Mouse (Mus musculus) intestine, embryonic 15.5 days (tissue): ENCODE measurements at regions not wholly inside any gene's neighbourhood (a gene's known extent, or its start where the extent isn't known, plus 50 kb on each side); places are given as distances from the start of the nearest gene placed in this dataset.

Experiments used
- ATAC-seq: fragments of 200-750 bp; cut with Nextera tagmentation; 2 replicates; pipeline ENCODE4 v1.8.0; 2017; ENCODE audit warnings: moderate TSS enrichment, moderate library complexity
- H3K27ac ChIP-seq: fragments of 300-500 bp; sonication (generic); 2 replicates; pipeline ENCODE4 v1.5.1; 2015; ENCODE audit warnings: mild to moderate bottlenecking, inconsistent platforms
- H3K27me3 ChIP-seq: fragments of 300-500 bp; sonication (generic); replicated peaks from 2 replicates; pipeline ENCODE4 v1.6.1; 2015; ENCODE audit warnings: inconsistent platforms
- H3K36me3 ChIP-seq: fragments of 300-500 bp; sonication (generic); 2 replicates; pipeline ENCODE4 v1.6.1; 2015; ENCODE audit warnings: inconsistent platforms
- H3K4me1 ChIP-seq: fragments of 300-500 bp; sonication (generic); replicated peaks from 2 replicates; pipeline ENCODE4 v1.6.1; 2015; ENCODE audit warnings: inconsistent platforms
- H3K4me2 ChIP-seq: fragments of 300-500 bp; sonication (generic); replicated peaks from 2 replicates; pipeline ENCODE4 v1.6.1; 2015; ENCODE audit warnings: mild to moderate bottlenecking, inconsistent platforms
- H3K4me3 ChIP-seq: fragments of 300-500 bp; sonication (generic); replicated peaks from 2 replicates; pipeline ENCODE4 v1.5.1; 2015; ENCODE audit warnings: inconsistent platforms
- H3K9ac ChIP-seq: fragments of 300-500 bp; sonication (generic); 2 replicates; pipeline ENCODE4 v1.6.1; 2015; ENCODE audit warnings: inconsistent platforms
- H3K9me3 ChIP-seq: fragments of 300-500 bp; sonication (generic); 2 replicates; pipeline ENCODE4 v1.6.1; 2016; ENCODE audit warnings: inconsistent platforms
- WGBS: fragments of 180-500 bp; shearing (Covaris S2); methylation state at CpG from one replicate; pipeline ENCODE4 v1.1.7; 2015; 5-methylcytosine and 5-hydroxymethylcytosine counted together

DNA sequence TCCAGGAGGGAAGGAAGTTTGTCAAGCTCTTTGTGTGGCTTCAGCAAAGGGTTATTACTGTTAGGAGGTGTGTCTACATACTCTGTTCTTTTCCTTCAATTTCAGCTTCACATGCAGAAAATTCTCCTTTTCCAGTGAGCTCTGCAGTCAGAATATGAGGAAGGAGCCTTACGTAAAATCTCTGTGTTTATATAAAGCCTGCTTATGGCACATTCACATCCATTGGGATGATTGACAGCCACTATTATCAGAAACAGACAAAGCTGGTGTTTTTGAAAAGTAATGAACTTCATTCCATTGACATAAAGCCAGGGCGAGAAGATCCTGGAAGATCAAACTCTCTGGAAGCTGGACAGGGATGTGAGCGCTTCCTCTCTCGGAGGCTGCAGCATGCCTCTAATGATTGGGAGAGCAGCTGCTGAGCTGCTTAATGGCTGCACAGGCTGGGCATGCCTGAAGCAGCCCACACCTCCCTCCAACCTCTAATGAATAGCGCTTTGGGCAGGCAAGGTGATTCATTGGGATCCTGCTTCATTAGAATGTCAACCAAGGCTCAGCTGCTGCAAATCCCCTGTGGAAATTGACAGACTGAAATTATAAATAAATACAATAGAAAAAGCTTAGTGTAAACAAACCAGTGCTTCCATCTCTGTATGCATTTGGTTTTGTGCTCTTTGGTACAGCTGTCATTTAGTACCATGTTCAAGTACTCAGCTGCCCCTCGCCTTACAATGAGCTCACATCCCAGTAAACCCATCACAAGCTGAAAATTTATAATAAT, 456.9 kb downstream of the Tm4sf1 start:
- Histone ChIP-seq H3K27ac (no peak overlapping the region), H3K9ac (no peak overlapping the region), H3K9me3 (no peaks in the 10 kb centered on the region), H3K36me3 (no peaks in the 10 kb centered on the region), H3K4me3 (no peak overlapping the region), H3K27me3 (no peaks in the 10 kb centered on the region), H3K4me1 (no peaks in the 10 kb centered on the region), H3K4me2 (no peak overlapping the region)
- 55% methylated on average over 6 of the region's 6 CpGs for WGBS
- ATAC-seq, result no peak

GRCm38 (mm10) chr3:56837176-56837575, 464.6 kb downstream of the Tm4sf1 start:
- 83% methylated on average over 3 of the region's 3 CpGs for WGBS
- no peaks in the 10 kb centered on the region for H3K36me3 ChIP-seq
- no peaks in the 10 kb centered on the region for H3K4me1 ChIP-seq
- no peaks in the 10 kb centered on the region for H3K9me3 ChIP-seq
- H3K27me3 ChIP-seq, result no peaks in the 10 kb centered on the region
- no peak for ATAC-seq
- H3K4me3 ChIP-seq, result no peak overlapping the region
- no peak overlapping the region for H3K4me2 ChIP-seq
- no peak overlapping the region for H3K9ac ChIP-seq
- H3K27ac ChIP-seq, result no peak overlapping the region

GRCm38 (mm10) chr3:56830315-56831097, 471.3 kb downstream of the Tm4sf1 start:
- Histone ChIP-seq H3K9ac (no peak overlapping the region), H3K4me3 (no peak overlapping the region), H3K9me3 (no peaks in the 10 kb centered on the region), H3K4me2 (no peak overlapping the region), H3K27me3 (no peaks in the 10 kb centered on the region), H3K27ac (no peak overlapping the region), H3K36me3 (no peaks in the 10 kb centered on the region), H3K4me1 (no peaks in the 10 kb centered on the region)
- WGBS, result 67% methylated on average over 4 of the region's 4 CpGs
- ATAC-seq, result no peak

GRCm38 (mm10) chr3:56824157-56824556, 477.6 kb downstream of the Tm4sf1 start:
- no peak for ATAC-seq
- no peak overlapping the region for H3K4me3 ChIP-seq
- H3K27me3 ChIP-seq, result no peaks in the 10 kb centered on the region
- H3K9me3 ChIP-seq, result no peaks in the 10 kb centered on the region
- H3K4me1 ChIP-seq, result no peaks in the 10 kb centered on the region
- WGBS, result 87% methylated on average over 4 of the region's 4 CpGs
- H3K36me3 ChIP-seq, result no peaks in the 10 kb centered on the region
- H3K9ac ChIP-seq, result no peak overlapping the region
- no peak overlapping the region for H3K27ac ChIP-seq
- no peak overlapping the region for H3K4me2 ChIP-seq

DNA sequence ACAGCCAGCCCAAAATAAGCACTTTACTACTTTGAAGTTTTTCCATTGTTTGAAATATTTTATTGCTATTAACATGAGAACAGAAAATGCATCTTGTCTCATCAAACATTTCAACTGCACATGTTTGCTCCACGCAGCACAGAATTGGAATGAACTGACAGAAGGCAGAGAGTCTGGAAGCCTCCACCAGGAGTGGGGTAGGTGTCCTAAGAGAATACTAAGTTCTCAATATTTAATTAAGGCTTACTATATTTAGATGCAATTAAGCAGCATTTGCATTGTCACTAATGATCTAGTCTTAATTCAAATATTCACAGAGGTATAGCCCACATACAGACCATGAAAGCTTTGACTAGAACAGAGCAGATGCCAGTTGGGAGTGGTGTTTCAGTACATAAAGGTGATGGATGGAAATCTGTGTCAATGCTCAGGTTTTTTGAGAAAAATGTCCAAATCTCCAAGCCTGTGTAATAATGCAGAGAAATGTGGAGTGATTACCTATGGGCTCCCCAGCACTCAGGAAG, 491.2 kb downstream of the Tm4sf1 start:
- Histone ChIP-seq H3K27me3 (no peaks in the 10 kb centered on the region), H3K27ac (no peak overlapping the region), H3K4me3 (no peak overlapping the region), H3K36me3 (no peaks in the 10 kb centered on the region), H3K4me1 (no peaks in the 10 kb centered on the region), H3K4me2 (no peak overlapping the region), H3K9me3 (no peaks in the 10 kb centered on the region), H3K9ac (no peak overlapping the region)
- WGBS, result 63% methylated on average over 1 of the region's 1 CpGs
- no peak for ATAC-seq

GRCm38 (mm10) chr3:56793054-56793453, 508.7 kb downstream of the Tm4sf1 start:
- H3K27me3 ChIP-seq, result no peaks in the 10 kb centered on the region
- no peaks in the 10 kb centered on the region for H3K36me3 ChIP-seq
- no peaks in the 10 kb centered on the region for H3K4me1 ChIP-seq
- no peak overlapping the region for H3K4me3 ChIP-seq
- no peaks in the 10 kb centered on the region for H3K9me3 ChIP-seq
- ATAC-seq, result no peak
- H3K9ac ChIP-seq, result no peak overlapping the region
- no peak overlapping the region for H3K27ac ChIP-seq
- H3K4me2 ChIP-seq, result no peak overlapping the region
- WGBS, result 67% methylated on average over 1 of the region's 1 CpGs

DNA sequence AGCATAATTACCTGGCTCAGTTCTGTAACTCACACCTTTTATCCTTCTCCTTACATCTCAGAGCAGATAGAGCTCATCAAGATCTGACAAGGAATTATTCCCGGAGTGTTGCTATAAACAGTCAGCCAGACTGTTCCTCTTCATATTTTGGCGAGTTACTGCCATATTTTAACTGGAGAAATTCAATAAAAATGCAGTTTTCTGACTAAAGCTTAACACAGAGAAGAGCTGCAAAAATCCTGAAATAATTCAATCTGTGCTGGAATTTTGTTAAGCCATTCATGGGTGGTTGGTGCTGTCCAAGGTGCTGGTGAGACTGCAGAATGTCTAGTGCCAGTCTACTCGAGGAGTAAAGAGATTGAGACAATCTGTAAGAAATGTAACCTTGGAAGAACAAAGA, 512.6 kb downstream of the Tm4sf1 start:
- no peak overlapping the region for H3K4me3 ChIP-seq
- no peak for ATAC-seq
- H3K9ac ChIP-seq, result no peak overlapping the region
- H3K27ac ChIP-seq, result no peak overlapping the region
- H3K9me3 ChIP-seq, result no peaks in the 10 kb centered on the region
- H3K36me3 ChIP-seq, result no peaks in the 10 kb centered on the region
- H3K4me2 ChIP-seq, result no peak overlapping the region
- H3K27me3 ChIP-seq, result no peaks in the 10 kb centered on the region
- H3K4me1 ChIP-seq, result no peaks in the 10 kb centered on the region
- WGBS, result 41% methylated on average over 3 of the region's 3 CpGs

DNA sequence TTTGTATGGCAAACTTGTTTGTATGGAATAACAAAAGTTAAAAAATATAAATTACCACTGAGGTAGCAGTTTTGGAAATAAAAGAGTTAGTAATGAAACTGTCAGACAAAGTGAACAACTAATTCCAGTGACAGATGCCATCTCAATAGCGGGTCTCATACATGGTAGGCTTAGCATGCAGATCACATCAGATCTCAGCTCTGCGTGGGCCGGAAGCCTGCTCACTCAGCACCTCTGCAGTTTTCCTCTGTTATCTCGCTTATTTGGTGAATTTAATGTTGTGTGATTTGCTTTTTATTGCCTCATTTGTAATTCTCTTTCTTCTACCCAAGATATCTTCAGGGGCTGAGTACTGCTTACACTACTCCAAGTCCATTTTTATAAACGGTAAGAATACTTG, 527.9 kb downstream of the Tm4sf1 start:
- Histone ChIP-seq H3K27ac (no peak overlapping the region), H3K36me3 (no peaks in the 10 kb centered on the region), H3K27me3 (no peaks in the 10 kb centered on the region), H3K9me3 (no peaks in the 10 kb centered on the region), H3K4me2 (no peak overlapping the region), H3K4me1 (no peaks in the 10 kb centered on the region), H3K4me3 (no peak overlapping the region), H3K9ac (no peak overlapping the region)
- ATAC-seq, result no peak
- whole genome bisulfite sequencing, result 88% methylated on average over 5 of the region's 5 CpGs

DNA sequence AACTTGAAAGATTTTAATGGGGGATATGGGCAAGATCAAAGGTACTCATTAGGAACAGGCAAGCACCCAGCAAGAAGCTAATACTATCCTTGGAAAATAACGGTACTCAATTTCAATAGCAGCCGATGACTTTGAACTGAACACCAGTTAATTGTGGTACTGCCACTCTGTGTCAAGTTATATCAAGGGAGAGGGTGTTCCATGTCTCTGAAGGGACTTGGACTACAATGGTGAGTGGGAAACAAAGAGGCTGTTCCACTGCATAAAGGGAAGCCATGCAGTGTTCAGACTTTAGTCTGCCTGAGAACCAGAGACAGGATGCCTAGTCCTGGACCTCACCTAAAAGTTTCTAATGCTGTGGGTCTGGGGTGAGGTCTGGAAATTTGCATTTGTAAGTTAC, 531.6 kb downstream of the Tm4sf1 start:
- no peak overlapping the region for H3K9ac ChIP-seq
- WGBS, result 95% methylated on average over 2 of the region's 2 CpGs
- no peaks in the 10 kb centered on the region for H3K36me3 ChIP-seq
- H3K4me3 ChIP-seq, result no peak overlapping the region
- H3K27me3 ChIP-seq, result no peaks in the 10 kb centered on the region
- H3K4me2 ChIP-seq, result no peak overlapping the region
- no peak overlapping the region for H3K27ac ChIP-seq
- H3K9me3 ChIP-seq, result no peaks in the 10 kb centered on the region
- no peaks in the 10 kb centered on the region for H3K4me1 ChIP-seq
- ATAC-seq, result no peak

- WGBS, result 80% methylated on average over 3 of the region's 3 CpGs
- Histone ChIP-seq H3K9ac (no peak overlapping the region), H3K27ac (no peak overlapping the region), H3K4me2 (no peak overlapping the region), H3K27me3 (no peaks in the 10 kb centered on the region), H3K9me3 (no peaks in the 10 kb centered on the region), H3K4me3 (no peak overlapping the region), H3K36me3 (no peaks in the 10 kb centered on the region), H3K4me1 (no peaks in the 10 kb centered on the region)
- no peak for ATAC-seq
Observed at GRCm38 (mm10) chr3:56767133-56767532, 534.7 kb downstream of the Tm4sf1 start.

GRCm38 (mm10) chr3:56764336-56764735, 537.5 kb downstream of the Tm4sf1 start:
- no peaks in the 10 kb centered on the region for H3K9me3 ChIP-seq
- H3K4me3 ChIP-seq, result no peak overlapping the region
- no peak overlapping the region for H3K4me2 ChIP-seq
- H3K4me1 ChIP-seq, result no peaks in the 10 kb centered on the region
- ATAC-seq, result no peak
- no peaks in the 10 kb centered on the region for H3K36me3 ChIP-seq
- H3K27me3 ChIP-seq, result no peaks in the 10 kb centered on the region
- H3K9ac ChIP-seq, result no peak overlapping the region
- WGBS, result 90% methylated on average over 3 of the region's 3 CpGs
- no peak overlapping the region for H3K27ac ChIP-seq

DNA sequence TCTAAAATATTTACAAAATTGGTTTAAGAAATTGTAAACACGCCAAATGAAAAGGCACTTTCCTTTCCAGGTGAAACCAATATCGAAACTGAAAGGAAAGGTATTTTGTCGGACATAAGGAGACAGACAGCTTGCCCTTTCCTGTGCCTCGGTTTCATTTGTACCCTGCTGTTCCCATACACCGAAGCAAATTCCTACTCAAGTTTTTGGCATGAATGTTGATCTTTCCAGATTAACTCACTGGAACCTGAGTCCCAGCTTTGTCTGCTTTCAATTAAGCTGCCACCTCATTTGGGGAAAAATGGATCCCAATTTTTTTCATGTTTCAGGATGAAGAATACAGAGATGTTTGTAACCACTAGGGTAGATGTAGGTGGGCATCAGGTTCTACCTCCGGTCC, 537.9 kb downstream of the Tm4sf1 start:
- 91% methylated on average over 6 of the region's 6 CpGs for WGBS
- ATAC-seq, result no peak
- Histone ChIP-seq H3K4me2 (no peak overlapping the region), H3K4me3 (no peak overlapping the region), H3K4me1 (no peaks in the 10 kb centered on the region), H3K36me3 (no peaks in the 10 kb centered on the region), H3K27me3 (no peaks in the 10 kb centered on the region), H3K27ac (no peak overlapping the region), H3K9ac (no peak overlapping the region), H3K9me3 (no peaks in the 10 kb centered on the region)

- H3K4me1 ChIP-seq, result no peaks in the 10 kb centered on the region
- no peaks in the 10 kb centered on the region for H3K36me3 ChIP-seq
- no peak for ATAC-seq
- H3K4me3 ChIP-seq, result no peak overlapping the region
- H3K27me3 ChIP-seq, result no peaks in the 10 kb centered on the region
- WGBS, result 12% methylated on average over 3 of the region's 3 CpGs
- H3K4me2 ChIP-seq, result no peak overlapping the region
- H3K27ac ChIP-seq, result no peak overlapping the region
- H3K9me3 ChIP-seq, result no peaks in the 10 kb centered on the region
- no peak overlapping the region for H3K9ac ChIP-seq
Observed at GRCm38 (mm10) chr3:56753654-56754053, 548.1 kb downstream of the Tm4sf1 start.
